Comparison of ENCODE assay signal across 24 mouse cellular contexts in the genomic region with DNA sequence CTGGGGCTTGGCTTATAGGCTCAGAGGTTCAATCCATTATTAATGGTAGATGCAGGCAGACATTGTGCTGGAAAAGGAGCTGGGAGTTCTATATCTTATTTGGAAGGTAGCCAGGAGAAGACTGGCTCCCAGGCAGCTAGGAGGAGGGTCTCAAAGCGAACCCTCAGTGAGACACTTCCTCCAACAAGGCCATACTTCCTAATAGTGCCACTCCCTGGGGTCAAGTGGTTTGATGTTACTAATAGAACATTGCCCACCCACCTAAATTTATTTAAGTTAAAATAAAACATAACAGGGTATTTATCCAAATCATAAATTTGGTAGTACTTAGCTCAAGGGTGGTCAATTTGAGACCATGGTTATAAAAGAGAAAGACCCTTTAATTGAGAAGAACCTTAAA.
"Had no signal": no experiment of that assay in that cellular context is flagged by ENCODE, and none has a peak within 500 bp of the region (broad histone marks: within the 10 kb centered on the region; RNA-seq: fewer than 3 reads in every experiment).

No protein-coding gene starts in this region.

- DNase-seq: forebrain, postnatal 0 days; gastrocnemius, postnatal 14 days; gastrocnemius, postnatal 36 days; heart, adult 11 months; heart, postnatal 10 days; heart, postnatal 4 days; kidney, adult 18-20 months; kidney, adult 8-10 months; kidney, postnatal 10 days; kidney, postnatal 25 days; kidney, postnatal 4 days had no signal

- ATAC-seq: forebrain, postnatal 0 days; hindbrain, embryonic 16.5 days; inflammation-experienced regulatory T-cells, adult 6 months; intestine, embryonic 15.5 days; intestine, postnatal 0 days had no signal

- H3K4me2 ChIP-seq: heart, embryonic 12.5 days; hindbrain, embryonic 12.5 days; hindbrain, embryonic 14.5 days; intestine, embryonic 15.5 days; limb, embryonic 13.5 days; limb, embryonic 15.5 days had no signal

- H3K9me3 ChIP-seq: heart, embryonic 10.5 days; heart, embryonic 12.5 days; hindbrain, embryonic 10.5 days; hindbrain, embryonic 12.5 days; intestine, embryonic 15.5 days; limb, embryonic 13.5 days; limb, embryonic 15.5 days had no signal

- H3K27ac ChIP-seq: heart, embryonic 10.5 days; hindbrain, embryonic 10.5 days; hindbrain, embryonic 12.5 days; hindbrain, embryonic 14.5 days; intestine, embryonic 15.5 days; layer of hippocampus, adult 2 months; left cerebral cortex, adult 2 months; limb, embryonic 13.5 days; limb, embryonic 15.5 days had no signal

- H3K4me3 ChIP-seq: heart, embryonic 10.5 days; heart, embryonic 12.5 days; hindbrain, embryonic 10.5 days; hindbrain, embryonic 12.5 days; intestine, embryonic 15.5 days; layer of hippocampus, adult 2 months; left cerebral cortex, adult 2 months; limb, embryonic 13.5 days; limb, embryonic 15.5 days had no signal

- H3K9ac ChIP-seq: forebrain, postnatal 0 days; heart, embryonic 12.5 days; hindbrain, embryonic 12.5 days; hindbrain, embryonic 14.5 days; intestine, embryonic 15.5 days; limb, embryonic 13.5 days; limb, embryonic 15.5 days had no signal

- H3K27me3 ChIP-seq: heart, embryonic 12.5 days; hindbrain, embryonic 12.5 days; intestine, embryonic 15.5 days; limb, embryonic 13.5 days; limb, embryonic 15.5 days had no signal
